Mouse (Mus musculus) testis, postnatal 14 days (tissue): ENCODE data around the gene Tdrd1.

Experiments
- DNase-seq: peaks from one replicate; pipeline ENCODE4 v3.0.0; 2021; ENCODE audit warnings: low spot score

Tdrd1 gene

DNA sequence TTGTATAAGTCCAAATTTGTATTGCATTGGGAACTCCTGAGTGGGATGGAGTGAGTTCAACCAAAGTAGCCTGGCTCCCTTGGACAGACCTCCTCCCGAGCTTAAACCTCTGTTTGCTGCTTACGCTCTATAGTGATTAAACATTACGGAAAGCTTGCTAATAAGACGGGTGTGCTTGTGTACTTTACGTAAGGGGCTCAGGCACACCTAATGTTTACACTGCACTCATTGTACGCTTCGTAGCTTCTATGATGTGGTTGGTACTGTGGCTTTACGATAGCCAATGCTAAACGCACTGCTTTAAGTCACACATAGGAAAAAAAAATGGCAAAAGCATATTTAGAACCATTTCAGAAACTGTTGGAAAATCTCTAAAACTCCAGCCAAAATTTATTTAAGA, 3.3 kb downstream of the Tdrd1 start:
- DNase-seq: no peak

DNA sequence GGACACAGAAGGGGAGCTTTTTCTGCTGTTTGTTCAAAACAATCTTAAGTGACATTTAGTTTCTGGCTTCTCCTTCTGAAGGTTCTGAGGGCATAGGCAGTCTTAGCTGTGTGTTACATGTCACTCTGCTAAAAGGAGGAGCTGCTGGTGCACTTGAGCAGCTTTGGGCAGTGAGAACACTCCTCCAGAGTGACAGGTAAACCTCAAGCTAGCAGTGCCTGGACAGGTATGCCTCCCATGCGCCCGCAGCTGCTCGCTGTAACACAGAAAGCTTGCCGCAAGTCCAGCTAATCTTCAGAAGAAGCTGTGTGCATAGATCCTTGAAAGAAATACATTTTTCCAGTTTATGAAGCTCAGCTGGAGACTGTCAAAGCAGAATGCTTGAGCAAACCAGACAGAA, 4.2 kb downstream of the Tdrd1 start:
- no peak for DNase-seq

DNA sequence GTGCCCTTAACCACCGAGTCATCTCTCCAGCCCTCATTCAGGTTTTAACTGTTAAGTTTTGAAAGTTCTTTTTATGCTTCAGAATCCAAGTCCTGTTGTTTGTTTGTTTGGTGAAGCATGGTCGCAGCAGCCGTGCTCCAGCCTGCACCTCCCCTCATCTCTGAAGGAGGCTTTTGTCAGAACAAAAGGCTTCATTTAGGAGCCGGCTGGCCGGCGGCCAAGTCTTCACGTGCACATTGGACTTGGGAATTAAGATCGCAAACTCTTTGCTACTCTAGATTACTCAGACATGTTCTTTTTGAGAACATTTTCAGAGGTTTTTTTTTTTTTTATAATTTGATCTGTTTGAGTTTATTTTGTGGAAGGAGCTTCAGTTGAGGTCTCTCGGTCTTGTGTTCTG, 9.3 kb downstream of the Tdrd1 start:
- DNase-seq: peak; percentile 78

DNA sequence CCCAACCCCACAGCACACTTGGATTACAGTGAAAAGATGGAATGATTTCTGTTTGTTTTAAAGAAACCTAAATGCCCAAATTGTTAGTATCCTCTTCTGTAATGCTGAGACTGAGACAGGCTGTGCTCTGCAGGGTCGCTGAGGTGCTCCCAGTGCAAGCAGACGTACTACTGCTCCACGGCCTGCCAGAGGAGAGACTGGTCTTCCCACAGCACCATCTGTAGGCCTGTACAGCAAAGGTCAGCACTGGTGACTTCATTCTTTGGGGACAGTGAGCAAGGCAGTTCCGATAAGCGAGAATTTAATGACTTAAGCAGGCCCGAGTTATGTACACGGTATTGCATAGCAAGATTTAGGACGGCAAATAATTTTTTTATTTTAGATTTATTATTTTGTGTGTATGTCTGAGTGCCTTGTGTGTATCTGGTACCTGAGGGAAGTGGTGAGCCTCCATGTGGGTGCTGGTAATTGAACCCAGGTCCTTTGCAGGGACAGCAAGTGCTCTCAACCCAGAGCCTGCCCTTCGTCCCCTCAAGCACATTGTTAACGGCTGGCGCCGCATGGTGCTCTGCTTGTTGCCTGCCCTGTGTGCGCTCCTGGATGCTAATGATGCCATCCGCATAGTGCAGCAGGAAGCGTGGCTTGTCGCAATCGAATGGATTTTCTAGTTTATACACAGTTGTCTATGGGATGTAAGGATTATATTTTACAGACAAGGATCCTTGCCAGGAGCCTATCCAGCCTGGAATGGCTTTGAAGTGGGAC, 13.1 kb downstream of the Tdrd1 start:
- no peak for DNase-seq

DNA sequence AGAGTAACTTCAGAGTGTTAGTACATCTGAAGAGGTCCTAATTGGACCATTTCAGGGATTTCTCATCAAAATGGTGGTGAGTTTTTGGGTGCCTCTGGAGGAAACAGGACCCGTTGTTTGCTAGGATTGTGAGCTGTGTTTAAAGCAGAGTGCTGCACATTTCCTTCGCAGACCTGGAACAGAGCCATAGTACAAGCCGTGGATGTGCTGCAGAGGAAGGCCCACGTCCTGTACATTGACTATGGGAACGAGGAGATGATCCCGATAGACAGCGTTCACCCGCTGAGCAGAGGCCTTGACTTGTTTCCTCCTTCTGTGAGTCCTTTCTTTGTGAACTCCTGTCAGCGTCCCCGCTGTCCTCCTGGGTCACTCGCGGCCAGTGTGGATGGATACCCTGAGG, 17.0 kb downstream of the Tdrd1 start:
- DNase-seq: no peak

DNA sequence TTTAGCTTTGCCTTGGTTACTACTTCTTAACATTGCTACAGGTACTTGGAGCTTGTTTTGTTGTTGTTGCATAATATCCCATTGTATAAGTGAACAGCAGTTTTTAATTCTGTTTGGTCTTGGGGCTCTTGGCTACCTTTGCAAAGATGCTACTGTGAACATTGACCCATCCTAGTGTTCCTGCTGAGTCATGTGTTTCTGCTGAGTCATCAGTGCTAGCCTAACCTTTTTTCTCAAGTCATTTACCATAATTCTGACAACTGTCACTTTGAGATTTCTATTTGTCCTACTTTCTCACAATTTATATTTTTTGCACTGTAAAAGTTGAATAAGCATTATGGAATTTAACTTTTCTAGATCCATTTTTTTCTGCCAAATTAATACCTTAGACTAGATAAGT, 26.6 kb downstream of the Tdrd1 start:
- no peak for DNase-seq

DNA sequence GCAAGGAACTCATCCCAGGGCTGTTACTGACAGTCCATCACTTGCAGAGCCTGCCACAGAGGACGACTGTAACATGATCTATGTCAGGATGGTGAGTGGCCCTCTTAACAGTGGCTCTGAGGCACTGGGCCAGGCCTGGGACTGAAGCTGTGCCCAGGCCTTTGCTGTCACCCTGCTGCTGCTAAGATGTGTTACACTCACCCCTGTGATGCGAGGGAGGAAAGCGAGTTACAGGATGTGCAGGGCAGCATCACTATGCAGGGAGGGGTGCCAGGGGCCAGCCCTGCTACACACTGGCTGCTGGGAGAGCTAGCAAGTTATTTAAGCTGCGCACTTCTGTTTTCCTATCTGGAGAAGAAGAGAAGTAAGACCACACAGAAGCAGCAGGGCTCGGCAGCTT, 30.4 kb downstream of the Tdrd1 start:
- no peak for DNase-seq

DNA sequence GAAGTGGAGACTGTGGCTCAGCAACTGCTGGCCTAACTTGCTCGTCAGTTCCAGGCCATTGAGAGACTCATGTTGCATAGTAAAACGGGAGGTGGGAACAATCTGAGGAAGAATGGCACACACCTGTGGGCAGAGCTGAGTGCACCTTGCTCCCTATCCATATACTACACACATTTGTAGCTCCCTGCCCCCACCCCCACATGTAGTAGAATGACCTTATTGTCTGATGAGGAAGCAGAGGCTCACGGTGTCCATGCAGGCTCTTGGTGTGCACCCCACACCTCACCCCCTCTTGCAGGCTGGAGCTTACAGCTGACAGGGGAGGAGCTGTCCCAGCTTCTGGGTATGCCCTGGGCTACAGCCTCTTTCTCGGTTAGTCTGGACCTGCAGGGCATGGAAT, 41.7 kb downstream of the Tdrd1 start:
- DNase-seq: no peak

DNA sequence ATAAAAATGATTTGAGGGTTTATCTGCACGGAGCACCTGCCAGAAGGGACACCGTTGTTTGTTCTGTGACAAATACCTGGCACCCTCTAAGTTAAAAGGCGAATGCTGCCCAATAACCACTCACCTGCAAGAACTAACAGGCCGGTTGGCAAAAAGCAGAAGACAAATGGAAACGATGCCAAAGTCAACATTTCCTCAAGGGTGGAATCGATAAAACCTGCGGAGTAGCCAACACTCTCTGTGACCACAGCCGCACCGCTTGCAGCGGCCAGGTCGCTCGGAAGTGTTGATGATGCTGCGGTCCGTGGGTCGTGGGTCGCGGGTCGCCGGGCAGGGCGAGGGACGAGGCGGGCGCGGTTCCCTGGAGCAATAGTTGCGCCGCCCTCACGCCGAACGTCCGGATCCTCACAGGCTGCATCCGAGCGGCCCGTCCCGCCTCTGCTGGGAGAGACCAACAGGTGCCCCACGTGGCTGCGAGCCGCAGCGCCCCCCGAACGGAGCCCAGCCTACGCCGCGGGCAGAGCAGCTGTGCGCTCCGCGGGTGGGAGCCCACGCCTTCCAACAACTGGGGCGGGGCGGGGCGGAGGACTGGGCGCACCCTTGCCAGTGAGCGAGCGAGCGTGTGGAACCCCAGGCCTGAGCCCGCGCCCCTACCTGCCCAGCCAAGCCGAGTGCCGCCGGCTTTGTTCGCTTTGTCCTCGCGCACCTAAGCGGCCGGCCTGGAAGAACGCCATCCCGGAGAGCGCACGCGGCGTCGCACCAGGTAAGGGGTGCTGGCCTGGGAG, 48.0 kb downstream of the Tdrd1 start, which contains the start of gene Vwa2:
Gene Vwa2, plus strand, starts transcription at position 434 of the 785 bp plus-strand sequence.
- DNase-seq: peak; percentile 41

DNA sequence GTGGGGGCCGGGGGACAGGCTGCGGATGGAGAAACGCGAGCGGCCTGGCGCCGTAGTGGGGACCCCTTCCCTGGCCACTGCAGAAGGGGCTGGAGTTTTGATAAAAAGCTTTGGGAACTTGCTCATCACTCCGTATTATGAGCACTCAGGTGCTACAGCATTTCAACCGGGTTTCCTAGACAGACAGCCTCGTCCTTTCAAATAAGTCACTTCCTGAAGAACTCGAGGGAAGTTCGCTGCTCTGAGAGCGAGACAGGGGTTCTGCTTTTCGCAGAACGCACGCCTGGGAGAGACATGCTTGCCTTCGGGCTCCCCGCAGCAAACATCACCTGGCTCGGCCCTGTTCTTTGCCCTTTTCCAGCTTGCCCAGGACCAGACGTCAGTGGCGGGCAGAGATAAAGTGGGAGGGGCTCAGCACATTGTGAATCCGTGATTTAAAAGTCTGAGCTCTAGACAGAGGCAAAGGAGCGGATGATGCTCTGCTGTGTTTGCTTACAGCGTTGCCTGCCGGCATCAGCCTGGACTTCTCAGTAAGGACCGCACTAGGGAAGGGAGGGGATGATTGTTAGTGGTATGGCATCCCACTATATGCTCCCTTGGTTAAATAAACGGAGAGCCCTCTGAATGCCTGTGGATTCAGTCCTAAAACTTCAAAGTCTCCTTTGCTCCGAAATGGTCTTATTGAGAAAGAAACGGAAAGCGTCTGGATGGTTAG, 48.7 kb downstream of the Tdrd1 start:
- no peak for DNase-seq

DNA sequence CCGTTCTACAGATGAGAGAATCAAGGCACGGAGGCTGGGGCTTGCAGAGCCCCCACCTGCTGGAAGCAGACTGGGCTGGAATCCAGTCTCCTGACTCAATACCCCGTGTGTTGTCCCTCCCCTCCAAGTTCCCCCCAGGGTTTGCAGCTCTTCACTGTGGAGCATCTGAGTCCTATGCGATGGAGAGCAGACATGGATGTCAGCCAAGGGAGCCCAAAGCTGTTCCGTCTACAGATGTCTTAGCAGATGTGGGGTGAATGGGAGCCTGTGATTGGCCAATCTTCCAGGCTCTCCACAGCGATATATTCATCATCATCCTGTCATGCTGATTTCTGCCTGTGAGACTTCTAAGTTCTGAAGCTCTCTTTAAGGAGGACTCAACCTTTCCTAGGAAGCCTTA, 51.4 kb downstream of the Tdrd1 start:
- no peak for DNase-seq

DNA sequence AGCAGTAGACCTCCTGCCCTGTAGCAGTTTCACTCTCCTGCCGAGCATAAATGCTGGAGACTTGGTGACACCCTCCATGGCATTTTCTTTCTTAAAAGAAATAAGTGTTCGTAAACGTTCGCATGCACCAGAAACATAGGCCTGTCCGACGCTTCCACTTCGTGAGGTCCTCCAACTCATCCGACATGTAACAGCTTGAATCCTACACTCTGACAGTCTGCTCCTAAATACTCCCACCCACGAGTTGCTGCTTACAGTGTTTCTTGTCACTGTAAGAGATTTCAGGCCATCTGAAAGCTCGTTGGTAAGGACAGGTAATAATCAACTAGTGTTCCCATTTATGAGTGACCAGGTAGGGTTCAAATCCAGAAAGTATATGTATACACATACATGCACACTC, 61.9 kb downstream of the Tdrd1 start:
- DNase-seq: no peak

DNA sequence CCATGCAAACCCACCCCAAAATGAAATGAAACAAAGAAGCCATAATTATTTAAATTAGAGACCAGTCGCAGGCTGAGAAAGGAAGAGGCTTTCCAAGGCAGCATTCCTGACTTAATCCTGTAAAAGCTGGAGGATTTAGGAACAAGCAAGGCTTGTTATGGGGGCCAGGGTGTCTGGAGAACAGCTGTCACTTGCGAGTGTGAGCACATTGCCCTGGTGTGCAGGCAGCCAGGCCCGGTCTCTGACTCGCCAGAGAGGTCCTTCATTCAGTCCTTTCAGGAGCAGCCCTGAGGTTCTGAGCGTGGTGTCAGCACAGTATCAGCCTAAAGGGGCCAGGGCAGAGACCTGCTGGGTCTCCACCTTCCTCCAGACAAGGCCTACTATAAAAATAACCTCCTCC, 62.6 kb downstream of the Tdrd1 start:
- DNase-seq: no peak

DNA sequence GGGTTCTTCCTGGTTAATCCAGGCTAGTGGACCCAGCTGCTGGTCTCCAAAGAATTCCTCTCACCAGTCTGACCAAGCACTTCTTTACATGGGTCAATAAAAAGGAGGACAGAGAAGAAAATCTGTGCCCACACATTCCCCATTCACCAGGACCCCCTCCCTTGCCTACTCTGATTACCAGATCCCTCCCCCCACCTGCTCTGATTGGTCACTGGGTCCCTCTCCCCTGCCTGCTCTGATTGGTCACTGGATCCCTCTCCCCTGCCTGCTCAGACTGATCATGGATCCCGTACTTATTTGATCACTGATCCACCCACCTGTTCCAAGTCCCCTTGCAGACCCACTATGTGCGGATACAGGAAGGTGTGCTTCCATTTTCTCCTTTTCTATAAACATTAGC, 65.4 kb downstream of the Tdrd1 start:
- DNase-seq: no peak

DNA sequence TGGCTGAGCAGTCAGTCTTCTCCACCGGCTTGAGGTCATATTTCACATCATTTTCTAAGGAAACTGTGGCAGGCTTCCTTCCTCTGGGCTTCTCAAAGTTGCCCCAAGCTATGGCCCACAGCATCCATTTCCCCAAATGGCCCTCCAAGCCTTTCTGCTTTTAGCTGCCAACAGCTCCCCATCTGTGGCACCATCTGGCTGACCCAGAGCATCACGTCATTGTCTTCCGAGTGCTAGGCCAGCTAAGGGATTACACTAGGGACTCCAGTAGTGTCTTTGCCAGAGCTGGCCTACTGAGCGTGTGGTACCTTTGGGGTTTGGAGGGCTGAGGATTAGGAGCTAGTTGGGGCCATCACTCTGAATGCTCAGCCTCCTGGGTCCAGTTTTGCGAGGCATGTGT, 66.6 kb downstream of the Tdrd1 start:
- DNase-seq: no peak

DNA sequence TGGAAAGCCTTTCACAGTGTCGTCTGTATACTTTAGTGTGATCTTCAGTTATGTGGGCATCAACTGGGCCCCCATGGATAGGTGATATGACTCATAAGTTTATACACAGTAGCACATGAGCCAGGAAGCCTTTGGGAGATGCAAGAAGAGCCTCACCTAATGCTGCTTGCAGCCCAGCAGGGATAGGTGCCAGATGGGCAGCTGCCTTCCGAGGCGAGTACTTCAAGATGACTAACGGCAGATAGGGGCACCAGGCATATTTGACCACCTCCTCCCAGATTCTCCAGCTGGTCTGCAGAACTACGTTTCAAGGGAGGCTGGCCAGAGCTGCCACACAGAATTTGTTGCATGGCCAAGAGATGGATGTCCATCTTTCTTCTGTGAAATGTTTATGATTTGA, 67.3 kb downstream of the Tdrd1 start:
- no peak for DNase-seq

DNA sequence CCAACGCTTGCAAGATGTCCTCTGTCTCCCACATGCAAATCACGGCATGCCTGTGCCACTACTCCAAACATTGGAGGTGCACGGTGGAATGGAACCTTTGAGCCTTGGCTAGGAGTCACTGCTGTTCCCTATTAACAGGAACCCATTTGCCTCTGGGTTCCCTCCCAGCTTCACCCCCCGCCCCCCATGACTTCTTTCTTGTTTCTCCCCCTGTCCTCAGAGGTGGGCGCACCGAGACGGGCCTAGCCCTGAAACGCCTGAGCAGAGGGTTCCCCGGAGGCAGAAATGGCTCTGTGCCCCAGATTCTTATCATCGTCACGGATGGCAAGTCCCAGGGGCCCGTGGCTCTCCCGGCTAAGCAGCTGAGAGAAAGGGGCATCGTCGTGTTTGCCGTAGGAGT, 71.6 kb downstream of the Tdrd1 start:
- DNase-seq: peak; percentile 33

DNA sequence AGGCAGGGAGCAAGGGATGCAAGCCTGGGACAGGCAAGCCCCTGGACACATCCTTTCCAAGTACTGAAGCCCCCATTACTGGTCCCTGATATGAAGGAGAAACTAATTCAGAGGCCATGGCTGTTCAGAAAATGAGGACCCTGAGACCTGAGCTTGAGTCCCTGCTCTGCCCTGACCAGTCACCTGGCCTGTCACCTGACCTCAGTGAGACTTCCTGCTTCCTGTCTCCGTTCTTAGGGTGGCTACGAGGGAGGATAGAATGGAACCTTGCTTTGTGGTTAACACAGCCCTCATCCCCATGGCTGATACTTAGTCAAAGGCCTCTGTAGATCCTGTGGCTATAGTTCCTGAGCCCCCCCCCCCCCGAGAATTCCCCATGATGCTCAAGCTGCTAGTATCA, 78.1 kb downstream of the Tdrd1 start:
- DNase-seq: no peak

DNA sequence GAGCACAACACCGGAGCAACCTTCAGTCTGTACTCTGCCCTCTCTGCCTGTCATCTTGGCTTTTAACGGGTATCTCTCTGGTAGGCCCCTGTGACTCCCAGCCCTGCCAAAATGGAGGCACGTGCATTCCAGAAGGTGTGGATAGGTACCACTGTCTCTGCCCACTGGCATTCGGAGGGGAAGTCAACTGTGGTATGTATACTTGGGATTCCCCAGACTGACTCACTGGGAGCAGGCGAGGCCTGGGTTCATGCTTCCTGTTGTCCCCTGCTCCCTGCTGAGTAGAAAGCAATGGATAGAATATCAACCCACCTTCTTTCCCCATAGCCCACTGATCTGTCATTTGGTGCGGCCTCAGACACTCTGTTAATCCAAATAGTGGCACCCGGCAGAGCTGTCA, 79.4 kb downstream of the Tdrd1 start:
- DNase-seq: no peak

DNA sequence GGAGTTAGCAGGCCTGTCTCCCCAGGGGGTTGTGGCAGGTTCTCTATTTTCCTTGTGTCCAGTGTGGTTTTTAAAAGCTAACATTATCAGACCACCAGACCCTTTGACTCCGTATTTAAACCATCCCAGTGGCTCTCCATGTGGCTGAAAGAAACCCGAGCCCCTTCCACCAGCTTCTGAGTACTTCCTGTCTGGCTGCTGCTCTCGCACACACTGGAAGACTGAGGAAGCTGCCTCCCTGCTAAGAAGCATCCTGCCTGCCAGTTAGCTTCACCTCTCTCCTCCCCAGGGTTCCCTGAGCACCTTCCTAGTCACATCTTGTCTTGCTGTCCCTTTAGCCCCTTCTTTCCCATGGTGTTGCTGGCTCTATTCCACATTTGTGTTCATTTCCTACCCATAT, 81.8 kb downstream of the Tdrd1 start:
- DNase-seq: no peak

DNA sequence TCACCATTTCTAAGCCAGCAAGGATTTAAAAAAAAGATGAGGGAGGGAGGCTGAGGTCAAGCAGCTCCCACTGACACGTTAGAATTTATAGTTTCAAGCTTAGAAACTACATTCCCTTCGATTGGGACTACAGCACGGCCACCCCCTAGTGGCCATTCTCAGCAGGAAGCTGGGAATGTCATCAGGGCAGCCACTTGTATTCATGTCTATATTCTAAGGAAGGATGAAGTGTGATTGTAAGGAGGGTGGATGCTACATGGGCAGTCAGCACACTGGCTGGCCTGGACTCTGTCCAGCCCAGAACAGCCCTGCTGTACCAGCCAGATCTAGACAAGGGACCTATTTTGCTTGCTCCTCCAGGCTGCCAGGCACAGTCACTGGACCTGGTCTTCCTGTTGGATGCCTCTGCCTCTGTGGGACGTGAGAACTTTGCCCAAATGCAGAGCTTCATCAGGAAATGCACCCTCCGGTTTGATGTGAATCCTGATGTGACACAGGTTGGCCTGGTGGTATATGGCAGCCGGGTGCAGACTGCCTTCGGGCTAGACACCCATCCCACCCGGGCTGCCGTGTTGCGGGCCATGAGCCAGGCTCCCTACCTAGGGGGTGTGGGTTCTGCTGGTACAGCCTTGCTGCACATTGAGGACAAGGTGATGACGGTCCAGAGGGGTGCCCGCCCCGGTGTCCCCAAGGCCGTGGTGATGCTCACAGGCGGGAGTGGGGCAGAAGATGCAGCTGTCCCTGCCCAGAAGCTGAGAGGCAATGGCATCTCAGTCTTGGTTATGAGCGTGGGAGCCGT, 82.7 kb downstream of the Tdrd1 start:
- no peak for DNase-seq

DNA sequence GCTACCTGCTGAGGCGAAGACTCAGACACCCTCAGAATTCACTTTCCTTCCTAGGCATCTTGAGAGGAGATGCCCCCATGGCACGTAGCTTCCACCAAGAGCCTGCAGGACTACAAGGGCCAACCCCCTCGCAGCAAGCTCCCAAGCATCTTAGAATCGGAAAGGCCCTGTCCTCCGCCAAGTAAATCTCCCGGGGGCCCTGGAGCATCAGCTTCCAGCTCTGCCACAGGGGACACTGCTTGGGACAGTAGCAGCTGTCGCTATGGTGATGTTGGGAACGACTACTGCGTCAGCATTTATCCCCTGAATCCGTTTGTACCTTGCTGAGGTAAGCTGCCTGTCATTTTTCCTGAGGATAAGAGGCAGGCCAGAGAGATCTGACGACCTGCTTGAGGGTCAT, 84.6 kb downstream of the Tdrd1 start:
- DNase-seq: no peak
